Mouse (Mus musculus): Measurements from ENCODE around the gene Bax. TPM values are rescaled to one million over a fixed set of nuclear protein-coding genes. Genes with fewer than 3 reads are reported as not detected.

Gene Bax
- 70.3 and 71.4 TPM in 2 replicates for polyA plus RNA-seq (2015; fragmentation: Nextera tagmentation; extraction: Ambion mirVana)

- WGBS (ENCODE audit: insufficient replicate concordance), result under 1% methylated on average over 57 of the region's 58 CpGs
- Histone ChIP-seq H3K9ac (peak within 1 kb of the TSS; percentile 92), H3K4me2 (peak within 1 kb of the TSS; percentile 99), H3K27ac (replicated peaks) (peak within 1 kb of the TSS; percentile 82), H3K4me3 (replicated peaks) (peak within 1 kb of the TSS; percentile 86), H3K27me3 (no peaks in the 10 kb centered on the region), H3K36me3 (replicated peaks) (peaks cover 41% of the 10 kb centered on the region), H3K4me1 (replicated peaks) (peaks cover 55% of the 10 kb centered on the region), H3K9me3 (replicated peaks) (no peaks in the 10 kb centered on the region)
- peak; percentile 73 for ATAC-seq (ENCODE audit: insufficient read depth)
Measured at GRCm38 (mm10) chr7:45466283-45467089, at the start of gene Bax. TSS of gene Bax (minus strand) at chr7:45466898.

GRCm38 (mm10) chr7:45515436-45515835 is 48.7 kb upstream of the Bax start:
- WGBS (ENCODE audit: insufficient replicate concordance), result 12% methylated on average over 16 of the region's 16 CpGs
- H3K4me1 ChIP-seq (replicated peaks), result peaks cover 52% of the 10 kb centered on the region
- peak overlapping the region; percentile 29 for H3K4me3 ChIP-seq (replicated peaks)

GRCm38 (mm10) chr7:45514411-45514810 is 47.7 kb upstream of the Bax start:
- Histone ChIP-seq H3K4me3 (replicated peaks) (no peak overlapping the region), H3K4me1 (replicated peaks) (peaks cover 47% of the 10 kb centered on the region), H3K27ac (replicated peaks) (peak overlapping the region; percentile 78), H3K27me3 (no peaks in the 10 kb centered on the region), H3K9me3 (replicated peaks) (no peaks in the 10 kb centered on the region), H3K4me2 (no peak overlapping the region), H3K36me3 (replicated peaks) (no peaks in the 10 kb centered on the region), H3K9ac (no peak overlapping the region)
- ATAC-seq (ENCODE audit: insufficient read depth), result no peak
- 74% methylated on average over 7 of the region's 7 CpGs for WGBS (ENCODE audit: insufficient replicate concordance)

More at GRCm38 (mm10) chr7:45515436-45515835, 48.7 kb upstream of the Bax start:
- H3K27me3 ChIP-seq, result no peaks in the 10 kb centered on the region
- peak overlapping the region; percentile 78 for H3K27ac ChIP-seq (replicated peaks)
- peaks cover 2% of the 10 kb centered on the region; the same call in 1 of the 2 replicates for H3K36me3 ChIP-seq (replicated peaks)
- H3K9me3 ChIP-seq (replicated peaks), result no peaks in the 10 kb centered on the region
- peak; percentile 79 for ATAC-seq (ENCODE audit: insufficient read depth)
- H3K9ac ChIP-seq, result peak overlapping the region; percentile 49
- peak overlapping the region; percentile 65 for H3K4me2 ChIP-seq

GRCm38 (mm10) chr7:45509912-45510787 is 43.5 kb upstream of the Bax start, which contains the start of gene Nucb1:
TSS of gene Nucb1 (minus strand) at chr7:45510406.
- no peaks in the 10 kb centered on the region for H3K27me3 ChIP-seq
- H3K4me1 ChIP-seq (replicated peaks), result peaks cover 56% of the 10 kb centered on the region
- peak within 1 kb of the TSS; percentile 94 for H3K27ac ChIP-seq (replicated peaks)
- peak; percentile 70 for ATAC-seq (ENCODE audit: insufficient read depth)
- H3K9ac ChIP-seq, result peak within 1 kb of the TSS; percentile 99
- peak within 1 kb of the TSS; percentile 93 for H3K4me2 ChIP-seq
- H3K4me3 ChIP-seq (replicated peaks), result peak within 1 kb of the TSS; percentile 94
- peaks cover 29% of the 10 kb centered on the region for H3K36me3 ChIP-seq (replicated peaks)
- H3K9me3 ChIP-seq (replicated peaks), result no peaks in the 10 kb centered on the region
- WGBS (ENCODE audit: insufficient replicate concordance), result under 1% methylated on average over 44 of the region's 44 CpGs

GRCm38 (mm10) chr7:45509181-45509882 is 42.6 kb upstream of the Bax start:
- H3K4me3 ChIP-seq (replicated peaks), result peak overlapping the region; percentile 94
- WGBS (ENCODE audit: insufficient replicate concordance), result 10% methylated on average over 19 of the region's 19 CpGs
- peaks cover 54% of the 10 kb centered on the region for H3K4me1 ChIP-seq (replicated peaks)
- peaks cover 37% of the 10 kb centered on the region for H3K36me3 ChIP-seq (replicated peaks)
- H3K9me3 ChIP-seq (replicated peaks), result no peaks in the 10 kb centered on the region
- H3K27ac ChIP-seq (replicated peaks), result peak overlapping the region; percentile 94
- H3K27me3 ChIP-seq, result no peaks in the 10 kb centered on the region
- H3K9ac ChIP-seq, result peak overlapping the region; percentile 99
- ATAC-seq (ENCODE audit: insufficient read depth), result peak; percentile 36
- H3K4me2 ChIP-seq, result peak overlapping the region; percentile 93

- peak overlapping the region; percentile 94 for H3K4me3 ChIP-seq (replicated peaks)
- H3K27ac ChIP-seq (replicated peaks), result peak overlapping the region; percentile 94
- peaks cover 44% of the 10 kb centered on the region for H3K36me3 ChIP-seq (replicated peaks)
- 11% methylated on average over 6 of the region's 6 CpGs for WGBS (ENCODE audit: insufficient replicate concordance)
- peak overlapping the region; percentile 93 for H3K4me2 ChIP-seq
- peaks cover 53% of the 10 kb centered on the region for H3K4me1 ChIP-seq (replicated peaks)
- no peaks in the 10 kb centered on the region for H3K9me3 ChIP-seq (replicated peaks)
- H3K9ac ChIP-seq, result peak overlapping the region; percentile 99
- peak; percentile 76 for ATAC-seq (ENCODE audit: insufficient read depth)
- no peaks in the 10 kb centered on the region for H3K27me3 ChIP-seq
Measured at GRCm38 (mm10) chr7:45508561-45508960, 41.9 kb upstream of the Bax start.

- Histone ChIP-seq H3K36me3 (replicated peaks) (peaks cover 52% of the 10 kb centered on the region), H3K9ac (peak overlapping the region; percentile 61), H3K4me3 (replicated peaks) (peak overlapping the region; percentile 94), H3K9me3 (replicated peaks) (no peaks in the 10 kb centered on the region), H3K27ac (replicated peaks) (peak overlapping the region; percentile 94), H3K4me1 (replicated peaks) (peaks cover 60% of the 10 kb centered on the region), H3K4me2 (peak overlapping the region; percentile 93), H3K27me3 (no peaks in the 10 kb centered on the region)
- WGBS (ENCODE audit: insufficient replicate concordance), result 75% methylated on average over 6 of the region's 6 CpGs
- ATAC-seq (ENCODE audit: insufficient read depth), result no peak
Measured at GRCm38 (mm10) chr7:45507583-45507982, 40.9 kb upstream of the Bax start.

GRCm38 (mm10) chr7:45498427-45498826 is 31.7 kb upstream of the Bax start:
- no peak overlapping the region for H3K4me2 ChIP-seq
- H3K4me3 ChIP-seq (replicated peaks), result no peak overlapping the region
- H3K9me3 ChIP-seq (replicated peaks), result no peaks in the 10 kb centered on the region
- WGBS (ENCODE audit: insufficient replicate concordance), result 91% methylated on average over 6 of the region's 6 CpGs
- ATAC-seq (ENCODE audit: insufficient read depth), result no peak
- H3K27ac ChIP-seq (replicated peaks), result no peak overlapping the region
- H3K4me1 ChIP-seq (replicated peaks), result peaks cover 10% of the 10 kb centered on the region
- H3K36me3 ChIP-seq (replicated peaks), result peaks cover 97% of the 10 kb centered on the region
- no peak overlapping the region for H3K9ac ChIP-seq
- no peaks in the 10 kb centered on the region for H3K27me3 ChIP-seq

GRCm38 (mm10) chr7:45494548-45494947 is 27.9 kb upstream of the Bax start:
- H3K4me2 ChIP-seq, result no peak overlapping the region
- no peaks in the 10 kb centered on the region for H3K9me3 ChIP-seq (replicated peaks)
- ATAC-seq (ENCODE audit: insufficient read depth), result no peak
- H3K4me3 ChIP-seq (replicated peaks), result no peak overlapping the region
- H3K27ac ChIP-seq (replicated peaks), result no peak overlapping the region
- peaks cover 34% of the 10 kb centered on the region for H3K4me1 ChIP-seq (replicated peaks)
- H3K36me3 ChIP-seq (replicated peaks), result peaks cover 76% of the 10 kb centered on the region
- H3K9ac ChIP-seq, result no peak overlapping the region
- H3K27me3 ChIP-seq, result no peaks in the 10 kb centered on the region
- WGBS (ENCODE audit: insufficient replicate concordance), result 82% methylated on average over 9 of the region's 9 CpGs

GRCm38 (mm10) chr7:45492951-45493350 is 26.3 kb upstream of the Bax start:
- H3K27ac ChIP-seq (replicated peaks), result no peak overlapping the region
- peaks cover 60% of the 10 kb centered on the region for H3K36me3 ChIP-seq (replicated peaks)
- no peak for ATAC-seq (ENCODE audit: insufficient read depth)
- no peak overlapping the region for H3K4me2 ChIP-seq
- no peaks in the 10 kb centered on the region for H3K9me3 ChIP-seq (replicated peaks)
- 92% methylated on average over 5 of the region's 5 CpGs for WGBS (ENCODE audit: insufficient replicate concordance)
- no peak overlapping the region for H3K9ac ChIP-seq
- peaks cover 50% of the 10 kb centered on the region for H3K4me1 ChIP-seq (replicated peaks)
- no peak overlapping the region for H3K4me3 ChIP-seq (replicated peaks)
- H3K27me3 ChIP-seq, result no peaks in the 10 kb centered on the region

Data from liver, embryonic 15.5 days (tissue).